In the genomic region with DNA sequence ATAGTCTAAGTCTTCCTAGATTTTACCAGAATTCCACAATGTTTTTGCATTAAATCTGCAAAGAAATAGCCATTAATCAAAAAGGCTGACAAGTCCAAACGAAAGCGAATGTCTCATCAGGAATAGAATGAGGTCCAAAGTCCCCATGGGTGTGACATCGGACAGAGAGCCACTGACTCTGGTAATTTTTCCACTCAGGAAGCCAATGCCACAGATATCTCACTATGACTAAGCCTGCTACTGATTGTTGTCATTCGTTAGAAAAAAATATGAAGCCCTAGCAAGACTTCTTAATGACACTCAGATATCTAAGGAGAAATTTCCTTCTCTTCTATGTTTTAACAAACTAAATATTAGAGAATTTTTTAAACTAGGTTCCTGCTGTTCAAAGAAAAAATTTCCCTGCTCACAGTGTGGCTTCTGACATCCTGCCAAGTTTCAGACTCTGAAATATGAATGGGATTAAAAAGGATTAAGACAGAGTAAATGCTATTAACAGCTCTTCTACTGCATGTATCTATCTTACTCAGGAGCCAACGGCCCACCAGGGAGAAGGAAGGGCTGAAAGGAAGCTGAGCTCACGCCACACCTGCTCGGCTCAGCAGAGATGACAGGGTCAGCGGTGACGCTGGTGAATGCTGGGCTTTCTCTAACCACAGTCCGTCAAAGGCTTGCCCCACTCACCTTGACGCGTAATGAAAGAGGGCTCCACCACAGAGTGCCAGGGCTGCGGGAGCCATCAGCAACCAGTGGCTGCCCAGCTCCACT, we compare ENCODE assay signal across 9 mouse cellular contexts.
A peak's percentile ranks its signal among the peaks of the same experiment; 100 is the strongest.
DNase-seq lines count a peak whose midpoint lies in the region; ATAC-seq and TF ChIP-seq lines count a peak whose summit lies in the region.
"Had no signal": no experiment of that assay in that cellular context is flagged by ENCODE, and none has a peak within 500 bp of the region (broad histone marks: within the 10 kb centered on the region; RNA-seq: fewer than 3 reads in every experiment).

No protein-coding gene starts in this region.

- TF ChIP-seq POLR2A in small intestine, adult 2 months (IDR thresholded peaks at IDR 0.05; ENCODE audit: low read depth, low read length), result no peak

- no peaks in the 10 kb centered on the region for H3K27me3 ChIP-seq in intestine, postnatal 0 days (replicated peaks; ENCODE audit: control insufficient read depth, insufficient read depth, low read length)
- no peaks in the 10 kb centered on the region for H3K27me3 ChIP-seq in small intestine, adult 2 months (ENCODE audit: control insufficient read depth, insufficient read depth, low read length)

- no peaks in the 10 kb centered on the region for H3K36me3 ChIP-seq in intestine, postnatal 0 days (ENCODE audit: control insufficient read depth, insufficient read depth)
- no peaks in the 10 kb centered on the region for H3K36me3 ChIP-seq in small intestine, adult 2 months (ENCODE audit: control insufficient read depth, insufficient read depth, low read length)
- H3K36me3 ChIP-seq: limb, embryonic 13.5 days had no signal

- 17% methylated on average over 13 of the region's 13 CpGs for WGBS in intestine, postnatal 0 days
- 9% methylated on average over 13 of the region's 13 CpGs for WGBS in small intestine, adult 2 months

- H3K4me1 ChIP-seq in intestine, postnatal 0 days (replicated peaks; ENCODE audit: control insufficient read depth, insufficient read depth, low read length), result peaks cover 10% of the 10 kb centered on the region; the same call in 1 of the 2 replicates
- peaks cover 59% of the 10 kb centered on the region for H3K4me1 ChIP-seq in small intestine, adult 2 months (ENCODE audit: control insufficient read depth, insufficient read depth, insufficient read length, low read length)

- no peaks in the 10 kb centered on the region for H3K9me3 ChIP-seq in intestine, postnatal 0 days (ENCODE audit: control insufficient read depth)
- H3K9me3 ChIP-seq: limb, embryonic 13.5 days had no signal

- H3K4me3 ChIP-seq in intestine, postnatal 0 days (ENCODE audit: low read depth, low read length), result no peak overlapping the region
- peak overlapping the region; percentile 7 for H3K4me3 ChIP-seq in small intestine, adult 2 months (ENCODE audit: low read depth, low read length)
- H3K4me3 ChIP-seq: limb, embryonic 13.5 days had no signal

- no peak overlapping the region for H3K9ac ChIP-seq in intestine, postnatal 0 days (ENCODE audit: low read depth, low read length)
- H3K9ac ChIP-seq: limb, embryonic 13.5 days had no signal

- peak; percentile 91 for ATAC-seq in intestine, postnatal 0 days

- intact Hi-C loops in left cerebral cortex, postnatal 4 days (cut with DNase I), result no loop called here
- intact Hi-C loops in left cerebral cortex, postnatal 36 days (cut with DNase I), result no loop called here

- no peak for TF ChIP-seq CTCF in intestine, postnatal 0 days (IDR thresholded peaks at IDR 0.05; ENCODE audit: low read depth)
- TF ChIP-seq CTCF in small intestine, adult 2 months (IDR thresholded peaks at IDR 0.05; ENCODE audit: extremely low read depth, insufficient read length, insufficient replicate concordance, low read depth, low read length), result no peak

- H3K4me2 ChIP-seq in intestine, postnatal 0 days (replicated peaks; ENCODE audit: low read depth), result peak overlapping the region; percentile 54
- H3K4me2 ChIP-seq: limb, embryonic 13.5 days had no signal

- peak overlapping the region; percentile 94 for H3K27ac ChIP-seq in intestine, postnatal 0 days (ENCODE audit: low read depth, low read length)
- peak overlapping the region; percentile 95 for H3K27ac ChIP-seq in small intestine, adult 2 months (ENCODE audit: insufficient read depth, low read depth, low read length)
- H3K27ac ChIP-seq: limb, embryonic 13.5 days had no signal

- DNase-seq in left cerebral cortex, postnatal 4 days, result peak; percentile 34
- no peak for DNase-seq in left cerebral cortex, postnatal 36 days (ENCODE audit: low spot score in 2 of 2)
- peak; percentile 56 to 63 for DNase-seq in cerebellum, adult 18-20 months
- DNase-seq in layer of hippocampus, postnatal 25 days (ENCODE audit: extremely low spot score in 1 of 2, low spot score in 1 of 2), result no peak
- no peak for DNase-seq in embryo, embryonic 10 days (ENCODE audit: low spot score)
- no peak for DNase-seq in testis, postnatal 10 days (ENCODE audit: low spot score)

Comparison
In these comparisons a context has a peak if more than half of its experiments do, and no peak if none do; other contexts are left out.
1. DNase-seq: peak in left cerebral cortex, postnatal 4 days (single experiment) and cerebellum, adult 18-20 months (2 of 2); none in left cerebral cortex, postnatal 36 days (0 of 2), layer of hippocampus, postnatal 25 days (0 of 2), embryo, embryonic 10 days (single experiment) and testis, postnatal 10 days (single experiment).